In genomic region chr7:34224308-34224707, GRCm38 (mm10) we compare ENCODE assay signal across 28 mouse cellular contexts. TPM values are rescaled to one million over a fixed set of nuclear protein-coding genes. Genes with fewer than 3 reads are reported as not detected.
"Had no signal": no experiment of that assay in that cellular context is flagged by ENCODE, and none has a peak within 500 bp of the region (broad histone marks: within the 10 kb centered on the region; RNA-seq: fewer than 3 reads in every experiment).

No protein-coding gene starts in this region.

- H3K4me2 ChIP-seq: limb, embryonic 13.5 days; liver, embryonic 11.5 days; lung, embryonic 14.5 days; midbrain, embryonic 12.5 days had no signal

- DNase-seq: kidney, adult 18-20 months; kidney, postnatal 25 days; layer of hippocampus, adult 9-11 months; liver, postnatal 0 days; lung, embryonic 14.5 days; thymus, adult 18-20 months; thymus, postnatal 36 days had no signal

- H3K27me3 ChIP-seq: limb, embryonic 13.5 days; midbrain, embryonic 12.5 days had no signal

- H3K4me3 ChIP-seq: layer of hippocampus, adult 2 months; limb, embryonic 10.5 days; limb, embryonic 13.5 days; midbrain, embryonic 12.5 days had no signal

- H3K9me3 ChIP-seq: limb, embryonic 10.5 days; midbrain, embryonic 12.5 days had no signal

- H3K9ac ChIP-seq: limb, embryonic 13.5 days; liver, embryonic 14.5 days; liver, postnatal 0 days; lung, embryonic 14.5 days; midbrain, embryonic 12.5 days had no signal

- H3K27ac ChIP-seq: layer of hippocampus, adult 2 months; limb, embryonic 10.5 days; limb, embryonic 13.5 days; liver, embryonic 14.5 days; macrophage; midbrain, embryonic 12.5 days had no signal

- ATAC-seq: intestine, embryonic 16.5 days; liver, postnatal 0 days; lung, postnatal 0 days; midbrain, embryonic 16.5 days had no signal

RNA-seq across cellular contexts. Expression of gene Gm6096, which starts 26.5 kb away (rescaled TPM):
- total RNA-seq: layer of hippocampus, adult 2 months; layer of hippocampus, postnatal 25 days; left cerebral cortex, adult 18-20 months; left cerebral cortex, postnatal 25 days; megakaryocyte-erythroid progenitor cell, adult 5-6 weeks had no signal
- polyA plus RNA-seq: intestine, embryonic 16.5 days; large intestine, adult 2 months; limb, embryonic 10.5 days; liver, embryonic 11.5 days; liver, postnatal 0 days; lung, postnatal 0 days; macrophage; midbrain, embryonic 16.5 days; neural tube, embryonic 14.5 days; small intestine, adult 2 months; spleen, adult 2 months; stomach, embryonic 16.5 days; testis, adult 2 months; urinary bladder, adult 2 months had no signal
